8 mouse cellular contexts compared by ENCODE assay signal in the genomic region with DNA sequence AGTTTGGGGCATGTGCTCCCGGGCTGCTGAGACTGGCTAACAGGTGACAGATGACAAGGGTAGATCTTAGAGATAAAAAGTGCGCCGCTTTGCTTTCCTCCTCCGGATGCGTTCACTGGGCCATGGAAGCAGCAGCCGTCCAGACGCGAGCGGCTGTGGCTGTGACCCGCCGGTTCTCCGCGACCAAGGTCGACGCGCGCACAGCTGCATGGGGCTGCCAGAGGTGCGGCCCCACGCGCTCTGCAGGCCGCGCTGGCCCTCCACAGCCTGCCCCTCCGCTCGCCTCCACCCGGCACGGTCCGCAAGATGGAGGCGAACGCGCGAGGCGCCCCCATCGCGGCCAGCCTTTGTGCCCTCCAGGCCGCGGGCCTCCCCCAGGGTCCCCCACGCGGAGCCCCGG. TPM values are rescaled to one million over a fixed set of nuclear protein-coding genes. Genes with fewer than 3 reads are reported as not detected.
DNase-seq lines count a peak whose midpoint lies in the region; ATAC-seq lines count a peak whose summit lies in the region.

No protein-coding gene starts in this region.

- intact Hi-C loops in heart, postnatal 10 days (cut with DNase I) = loop anchor here (5.0 to 10.0 kb wide), 3 partner anchors 37 to 424 kb away; no protein-coding TSS in a partner anchor
- intact Hi-C loops in left cerebral cortex, postnatal 10 days (cut with DNase I) = loop anchor here (5.0 kb wide), 1 partner anchor 117 kb away; no protein-coding TSS in a partner anchor

- H3K27me3 ChIP-seq in heart, embryonic 14.5 days (ENCODE audit: control insufficient read depth, insufficient read depth, low read length) = no peaks in the 10 kb centered on the region
- H3K27me3 ChIP-seq in intestine, embryonic 16.5 days (replicated peaks; ENCODE audit: control insufficient read depth, insufficient read depth, low read length) = no peaks in the 10 kb centered on the region
- H3K27me3 ChIP-seq in megakaryocyte, embryonic 14.5 days (replicated peaks) = peaks cover 1% of the 10 kb centered on the region

- H3K4me2 ChIP-seq in heart, embryonic 14.5 days (ENCODE audit: low read length) = peak overlapping the region; percentile 90
- peak overlapping the region; percentile 64 for H3K4me2 ChIP-seq in intestine, embryonic 16.5 days (ENCODE audit: low read depth, low read length)

- H3K4me3 ChIP-seq in heart, embryonic 14.5 days (ENCODE audit: control insufficient read depth in 1 of 2, insufficient read depth in 1 of 2, low read depth in 1 of 2, low read length in 2 of 2) = peak overlapping the region; percentile 64 to 97
- peak overlapping the region; percentile 92 for H3K4me3 ChIP-seq in intestine, embryonic 16.5 days (ENCODE audit: low read length)
- peak overlapping the region; percentile 98 for H3K4me3 ChIP-seq in megakaryocyte, embryonic 14.5 days (replicated peaks)

- WGBS in heart, embryonic 14.5 days = under 1% methylated on average over 37 of the region's 39 CpGs
- WGBS in intestine, embryonic 16.5 days = under 1% methylated on average over 39 of the region's 39 CpGs

- peaks cover 4% of the 10 kb centered on the region; the same call in 1 of the 2 replicates for H3K36me3 ChIP-seq in heart, embryonic 14.5 days (ENCODE audit: control insufficient read depth, insufficient read depth, low read length)
- H3K36me3 ChIP-seq in intestine, embryonic 16.5 days (ENCODE audit: control insufficient read depth, insufficient read depth, low read length) = peaks cover 2% of the 10 kb centered on the region; the same call in 1 of the 2 replicates
- peaks cover 32% of the 10 kb centered on the region for H3K36me3 ChIP-seq in megakaryocyte, embryonic 14.5 days (replicated peaks; ENCODE audit: low read length)

- no peak for DNase-seq in heart, postnatal 10 days
- no peak for DNase-seq in left cerebral cortex, postnatal 10 days (ENCODE audit: extremely low spot score in 1 of 2, low spot score in 2 of 2)
- no peak for DNase-seq in right cerebral cortex, adult 2 months (ENCODE audit: low spot score in 2 of 2)

- H3K9me3 ChIP-seq in heart, embryonic 14.5 days (ENCODE audit: control insufficient read depth, low read length) = no peaks in the 10 kb centered on the region
- no peaks in the 10 kb centered on the region for H3K9me3 ChIP-seq in intestine, embryonic 16.5 days (ENCODE audit: control insufficient read depth, low read length)
- H3K9me3 ChIP-seq in megakaryocyte, embryonic 14.5 days = peaks cover 3% of the 10 kb centered on the region

- H3K4me1 ChIP-seq in heart, embryonic 14.5 days (ENCODE audit: control insufficient read depth in 2 of 2, insufficient read depth in 2 of 2, low read length in 2 of 2) = peaks cover 14 to 32% of the 10 kb centered on the region in 2 experiments
- peaks cover 21% of the 10 kb centered on the region for H3K4me1 ChIP-seq in intestine, embryonic 16.5 days (ENCODE audit: control insufficient read depth, insufficient read depth, low read length)
- peaks cover 67% of the 10 kb centered on the region for H3K4me1 ChIP-seq in megakaryocyte, embryonic 14.5 days

- ATAC-seq in heart, embryonic 14.5 days (ENCODE audit: insufficient number of reproducible peaks, insufficient read depth, low FRiP score, low read depth) = peak; percentile 54
- ATAC-seq in CD4-positive, CD25-positive, alpha-beta regulatory T cell, adult 4 months = peak; percentile 61
- ATAC-seq in common myeloid progenitor, adult 5-6 weeks (replicated peaks; ENCODE audit: low read depth, poor library complexity, severe bottlenecking) = 0 out of 2 replicates have a peak, but pooled peaks have one; percentile 3
- peak; percentile 79 for ATAC-seq in intestine, embryonic 16.5 days

- peak overlapping the region; percentile 98 for H3K9ac ChIP-seq in heart, embryonic 14.5 days (ENCODE audit: low read length)
- peak overlapping the region; percentile 97 for H3K9ac ChIP-seq in intestine, embryonic 16.5 days (ENCODE audit: low read depth, low read length)

- peak overlapping the region; percentile 70 to 91 for H3K27ac ChIP-seq in heart, embryonic 14.5 days (replicated peaks in 1 of 2; ENCODE audit: control insufficient read depth in 1 of 2, insufficient read depth in 1 of 2, low read depth in 2 of 2, low read length in 2 of 2)
- H3K27ac ChIP-seq in intestine, embryonic 16.5 days (ENCODE audit: low read length) = peak overlapping the region; percentile 86

RNA-seq across cellular contexts. Expression of a gene that starts 0.4 kb away (rescaled TPM):
- polyA plus RNA-seq in heart, embryonic 14.5 days (2014; fragmentation: Nextera tagmentation; extraction: Ambion mirVana) = 31.0 and 33.9 TPM in 2 replicates
- 10 to 100 TPM; 40.0 to 42.7 TPM for total RNA-seq in heart, postnatal 10 days (2021)
- polyA plus RNA-seq in CD4-positive, CD25-positive, alpha-beta regulatory T cell, adult 4 months (2017; shearing (Covaris generic)) = 10 to 100 TPM; 12.3 to 16.2 TPM
- total RNA-seq in common myeloid progenitor, adult 5-6 weeks (2017) = 33.4 and 46.1 TPM in 2 replicates
- 20.4 and 20.8 TPM in 2 replicates for polyA plus RNA-seq in intestine, embryonic 16.5 days (2015; fragmentation: Nextera tagmentation; extraction: Ambion mirVana)
- polyA plus RNA-seq in megakaryocyte, embryonic 14.5 days (2012; ENCODE audit: insufficient read depth, low replicate concordance) = 4.7 and 15.5 TPM in 2 replicates
- 10 to 100 TPM; 32.0 to 32.7 TPM for total RNA-seq in left cerebral cortex, postnatal 10 days (2021)

RNA-seq across cellular contexts. Expression of a gene that starts 47.6 kb away (rescaled TPM):
- 193 and 198 TPM in 2 replicates for polyA plus RNA-seq in heart, embryonic 14.5 days (2014; fragmentation: Nextera tagmentation; extraction: Ambion mirVana)
- total RNA-seq in heart, postnatal 10 days (2021) = 100 to 1,000 TPM; 163 to 167 TPM
- 100 to 1,000 TPM in 1 of 2 experiments, 10 to 100 TPM in 1; 70.6 to 103 TPM for polyA plus RNA-seq in CD4-positive, CD25-positive, alpha-beta regulatory T cell, adult 4 months (2017; shearing (Covaris generic))
- total RNA-seq in common myeloid progenitor, adult 5-6 weeks (2017) = 76.4 and 95.4 TPM in 2 replicates
- polyA plus RNA-seq in intestine, embryonic 16.5 days (2015; fragmentation: Nextera tagmentation; extraction: Ambion mirVana) = 368 and 403 TPM in 2 replicates
- 6.5 and 33.5 TPM in 2 replicates for polyA plus RNA-seq in megakaryocyte, embryonic 14.5 days (2012; ENCODE audit: insufficient read depth, low replicate concordance)
- total RNA-seq in left cerebral cortex, postnatal 10 days (2021) = 100 to 1,000 TPM; 223 to 228 TPM

Comparison
In these comparisons a context has a peak if more than half of its experiments do, and no peak if none do; other contexts are left out.
1. ATAC-seq: peak in every context shown above with its lines; median percentile 79 in intestine, embryonic 16.5 days; 61 in CD4-positive, CD25-positive, alpha-beta regulatory T cell, adult 4 months; 54 in heart, embryonic 14.5 days; 3 in common myeloid progenitor, adult 5-6 weeks.